Mouse (Mus musculus): ENCODE data around the gene Fgf10. TPM values are rescaled to one million over a fixed set of nuclear protein-coding genes. Genes with fewer than 3 reads are reported as not detected.

Fgf10 gene
- total RNA-seq, 2 experiments from 2014 or later: 0.27 to 0.43 TPM

DNA sequence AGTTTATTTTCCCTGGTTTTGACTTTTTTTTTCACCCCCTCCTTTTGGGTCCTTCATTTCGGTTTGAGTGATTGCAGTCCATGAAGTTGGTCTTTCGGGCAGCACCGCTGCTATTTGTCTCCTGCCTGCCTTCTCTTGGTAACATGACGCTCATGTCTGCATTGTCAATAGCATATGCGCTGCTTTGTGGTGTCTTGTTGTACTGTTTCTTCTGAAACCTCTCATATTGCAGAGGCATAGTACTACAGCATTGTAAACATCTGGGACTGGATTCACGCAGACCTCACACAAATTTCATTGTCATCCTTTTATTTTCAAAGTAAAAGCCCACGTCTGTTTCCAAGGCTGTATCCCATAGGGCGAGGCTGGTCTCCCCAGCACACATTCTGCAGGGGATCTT is 46.7 kb downstream of the Fgf10 start:
- no peak for DNase-seq
- intact Hi-C loops (cut with DNase I): no loop called here

DNA sequence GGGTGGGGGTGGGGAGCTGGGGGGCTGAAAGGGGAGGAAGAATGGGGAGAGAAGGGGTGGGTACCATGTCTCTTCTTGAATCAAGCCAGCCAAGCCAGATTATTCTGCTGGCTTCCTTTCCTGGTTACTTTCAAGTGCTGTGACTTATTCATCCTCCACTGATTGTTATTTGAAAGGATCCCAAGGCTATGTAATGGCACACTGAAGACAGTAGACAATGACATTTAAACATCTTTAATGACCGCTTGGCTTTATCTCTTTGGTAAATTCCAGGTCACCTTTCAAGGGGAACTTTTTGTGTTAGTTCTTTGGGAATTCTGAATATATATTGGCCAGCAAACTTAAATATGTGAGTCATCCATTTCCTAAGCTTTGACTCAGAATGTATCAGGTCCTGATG is 47.1 kb downstream of the Fgf10 start:
- intact Hi-C loops (cut with DNase I): no loop called here
- no peak for DNase-seq

DNA sequence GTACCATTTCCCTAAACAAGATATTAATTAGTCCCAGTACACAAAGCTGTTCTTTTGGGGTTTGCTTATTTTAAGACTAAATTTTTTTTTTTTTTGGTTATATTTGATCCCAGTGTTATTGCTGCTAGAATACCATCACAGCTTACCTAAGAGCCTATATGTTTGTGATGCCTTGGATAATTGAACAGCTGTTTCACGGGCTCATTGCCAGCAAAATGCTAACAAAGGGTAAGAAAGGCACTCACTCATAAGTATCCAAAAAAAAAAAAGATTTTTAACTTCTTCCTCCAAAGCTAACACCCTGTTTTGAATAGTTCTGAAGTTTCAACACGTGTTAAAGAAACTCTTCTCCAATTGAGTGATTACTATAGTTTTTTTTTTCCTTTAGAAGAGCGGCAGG is 48.8 kb downstream of the Fgf10 start:
- DNase-seq: no peak
- intact Hi-C loops (cut with DNase I): no loop called here

DNA sequence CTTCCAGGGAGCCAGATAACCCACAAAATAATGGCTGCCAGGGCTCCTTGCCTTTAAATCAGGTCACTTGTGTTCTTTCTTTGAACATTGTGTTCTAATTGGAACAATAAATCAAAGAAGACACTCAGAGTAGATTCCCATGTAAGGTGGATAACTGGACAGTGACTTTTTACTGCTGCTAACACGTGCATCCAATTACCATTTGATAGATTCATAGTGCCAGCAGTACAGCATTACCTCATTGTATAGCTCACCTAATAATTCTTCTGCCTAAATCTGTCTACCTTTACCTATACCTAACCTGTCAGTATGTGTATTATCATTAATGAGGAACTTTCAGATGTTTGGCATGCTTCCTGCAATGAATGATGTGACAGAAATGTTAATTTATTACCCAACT is 52.1 kb downstream of the Fgf10 start:
- intact Hi-C loops (cut with DNase I): no loop called here
- DNase-seq: no peak

DNA sequence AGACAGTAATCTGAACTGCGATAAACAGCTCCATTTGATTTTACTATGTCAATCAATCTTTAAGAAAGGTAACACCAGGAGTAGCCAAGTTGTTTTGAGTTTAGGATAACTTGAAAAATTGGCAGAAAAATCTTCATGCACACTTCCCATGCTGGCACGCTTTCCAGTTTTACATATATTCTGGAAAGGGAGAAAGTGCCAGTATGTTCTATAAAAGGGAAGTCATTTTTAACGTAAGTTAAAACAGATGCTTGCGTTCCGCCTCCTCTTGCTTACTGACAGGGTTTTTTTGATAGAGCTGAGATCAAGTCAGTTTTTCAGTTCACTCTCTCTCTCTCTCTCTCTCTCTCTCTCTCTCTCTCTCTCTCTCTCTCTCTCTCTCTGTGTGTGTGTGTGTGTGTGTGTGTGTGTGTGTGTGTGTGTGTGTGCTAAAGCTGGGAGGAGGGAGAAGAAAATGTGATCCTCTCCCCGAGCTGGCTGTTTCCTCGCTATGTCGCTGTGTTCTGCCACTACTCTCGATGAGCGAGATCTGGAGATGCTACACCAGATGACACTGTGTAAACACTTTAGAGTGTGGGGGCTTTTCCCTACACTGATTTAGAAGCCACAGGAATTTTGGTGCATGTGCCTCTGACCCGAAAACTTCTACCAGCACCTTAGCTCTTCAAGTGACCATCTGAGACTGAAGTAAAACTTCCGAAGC is 62.4 kb downstream of the Fgf10 start:
- DNase-seq: no peak
- intact Hi-C loops (cut with DNase I): no loop called here

DNA sequence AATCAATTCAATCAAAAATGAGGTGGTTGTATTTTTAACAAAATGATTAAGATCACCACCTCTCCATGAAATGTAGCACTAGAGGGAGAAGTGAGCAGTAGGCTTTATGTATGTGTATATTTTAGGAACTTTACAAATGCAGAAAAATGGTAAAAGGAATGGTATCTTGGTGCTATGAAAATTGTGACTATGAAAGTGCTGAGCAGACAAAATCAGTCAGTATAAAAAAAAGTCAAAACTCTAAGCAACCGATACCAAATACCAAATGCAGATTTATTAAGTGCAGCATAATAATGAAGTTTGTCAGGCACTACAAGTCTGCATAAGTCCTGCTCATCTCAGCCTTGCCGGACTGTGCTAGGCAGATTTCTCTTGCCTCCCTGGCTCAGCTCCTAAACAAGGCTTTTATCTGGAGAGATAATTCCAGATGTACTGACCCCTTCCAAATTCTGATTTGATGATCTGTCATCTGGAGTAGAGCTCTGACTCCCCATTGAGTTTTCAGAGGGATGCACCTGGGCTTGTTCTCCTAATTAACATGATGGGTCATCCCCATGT is 70.3 kb downstream of the Fgf10 start:
- no peak for DNase-seq
- intact Hi-C loops (cut with DNase I): no loop called here

DNA sequence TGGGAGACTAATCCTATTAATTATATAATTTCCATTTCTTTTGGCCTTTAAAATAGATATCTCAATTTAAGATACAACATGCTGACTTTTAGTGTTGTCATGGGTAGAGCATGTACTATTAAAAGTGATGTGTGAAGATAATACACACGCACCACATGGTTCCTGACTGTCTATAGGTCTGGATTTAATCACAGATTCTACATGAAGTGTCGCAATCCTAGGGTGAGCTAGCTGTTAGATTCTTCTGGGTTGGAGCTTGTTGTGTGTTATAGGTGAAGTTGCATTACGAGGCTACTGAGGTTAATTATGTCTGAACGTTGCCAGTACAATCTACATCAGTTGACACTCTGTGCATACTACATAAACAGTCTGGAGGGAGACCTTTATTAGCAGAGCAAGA is 73.2 kb downstream of the Fgf10 start:
- no peak for DNase-seq

DNA sequence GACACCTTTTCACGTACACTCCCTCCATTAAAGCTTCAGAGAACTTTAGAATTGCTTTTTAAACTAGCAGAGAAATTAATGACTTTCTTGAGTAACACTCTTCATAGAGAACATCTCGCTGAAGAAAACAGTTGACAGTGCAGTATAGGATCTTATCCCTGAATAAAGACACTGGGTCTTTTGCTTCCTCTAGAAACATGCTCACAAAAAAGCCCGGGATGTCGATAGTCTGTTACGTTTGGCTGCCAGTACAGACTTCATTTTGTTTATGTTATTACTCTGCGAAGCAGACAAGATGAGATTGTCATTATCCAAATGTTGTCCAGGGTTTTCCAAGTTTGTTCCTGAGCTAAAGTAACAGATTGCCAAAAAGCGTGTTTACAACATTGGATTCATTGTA is 75.2 kb downstream of the Fgf10 start:
- intact Hi-C loops (cut with DNase I): no loop called here
- no peak for DNase-seq

More for the DNA sequence above, 73.2 kb downstream of the Fgf10 start:
- intact Hi-C loops (cut with DNase I): no loop called here

DNA sequence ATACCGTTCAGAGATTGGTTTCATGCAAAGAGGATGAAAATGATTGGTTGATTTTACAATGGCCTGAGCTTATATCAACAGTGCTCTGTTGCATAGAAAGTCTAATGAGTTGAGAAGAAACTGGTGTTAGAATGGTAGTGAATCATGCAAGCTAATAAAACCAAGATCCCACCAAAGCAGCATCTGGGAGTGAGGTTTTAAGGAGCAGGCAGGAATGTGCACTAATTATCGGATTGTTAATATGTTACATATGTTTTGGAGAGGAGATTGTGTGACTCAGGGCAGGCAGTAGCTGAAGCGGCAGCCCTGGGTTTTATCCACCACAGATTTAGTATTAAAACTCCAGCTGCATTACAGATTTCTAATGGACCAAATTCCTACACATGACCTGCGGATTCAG is 76.8 kb downstream of the Fgf10 start:
- no peak for DNase-seq
- intact Hi-C loops (cut with DNase I): no loop called here

DNA sequence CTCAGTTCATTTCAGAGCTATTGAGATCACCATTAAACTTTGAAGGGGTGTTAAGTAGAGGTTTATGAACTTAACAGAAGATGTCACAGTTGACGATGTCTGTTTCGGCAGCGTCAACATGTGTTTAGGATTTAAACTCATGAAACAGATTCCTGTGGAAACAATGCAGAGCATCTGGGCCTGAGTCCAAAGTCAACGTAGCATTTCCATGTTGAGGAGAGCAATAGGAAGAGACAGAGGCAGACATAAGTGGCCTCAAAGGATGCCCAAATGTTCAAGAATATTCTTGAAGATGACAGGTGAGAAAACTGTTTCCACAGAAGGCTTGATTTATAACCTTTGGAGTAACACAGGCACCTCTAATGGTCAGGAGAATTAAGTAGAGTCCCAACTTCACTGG is 84.4 kb downstream of the Fgf10 start:
- intact Hi-C loops (cut with DNase I): no loop called here
- DNase-seq: no peak

DNA sequence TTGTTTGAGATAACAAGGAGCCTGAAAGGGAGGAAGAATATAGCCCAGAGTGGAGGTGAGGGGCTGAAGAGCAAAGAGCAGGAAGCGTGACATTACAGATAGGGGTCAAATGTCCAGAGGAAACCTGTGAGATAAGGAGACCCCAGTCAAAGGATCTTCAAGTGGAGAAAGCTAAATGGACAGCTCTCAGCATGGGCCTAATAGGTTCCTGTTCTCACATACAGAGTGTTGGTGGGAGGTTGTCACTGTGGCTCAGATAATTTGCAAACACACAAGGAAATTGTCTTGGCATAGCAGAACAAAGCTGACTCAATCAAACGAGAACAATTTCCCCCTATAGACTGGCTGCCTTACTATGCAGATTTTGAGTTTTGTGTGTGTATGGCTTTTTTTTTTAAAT is 89.4 kb downstream of the Fgf10 start:
- intact Hi-C loops (cut with DNase I): no loop called here
- DNase-seq: no peak

DNA sequence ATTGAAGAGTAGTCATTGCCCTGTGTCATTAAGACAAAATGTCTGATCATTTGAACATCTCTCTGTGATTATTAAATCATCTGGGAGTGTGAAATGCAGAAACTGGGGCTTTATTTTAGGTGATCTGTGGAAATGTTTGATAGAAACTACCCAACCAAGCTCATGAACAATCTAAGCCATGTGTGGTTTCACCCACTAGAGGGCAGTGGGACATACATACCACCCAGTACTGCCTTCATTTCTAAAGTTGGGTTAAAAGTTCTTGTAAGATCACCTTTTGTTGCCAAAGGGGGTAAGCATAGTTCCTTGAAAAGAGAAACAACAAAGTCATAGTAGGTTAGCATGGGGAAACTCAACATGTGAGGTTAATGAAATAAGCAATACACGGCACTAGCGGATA is 93.4 kb downstream of the Fgf10 start:
- intact Hi-C loops (cut with DNase I): no loop called here
- DNase-seq: no peak

DNA sequence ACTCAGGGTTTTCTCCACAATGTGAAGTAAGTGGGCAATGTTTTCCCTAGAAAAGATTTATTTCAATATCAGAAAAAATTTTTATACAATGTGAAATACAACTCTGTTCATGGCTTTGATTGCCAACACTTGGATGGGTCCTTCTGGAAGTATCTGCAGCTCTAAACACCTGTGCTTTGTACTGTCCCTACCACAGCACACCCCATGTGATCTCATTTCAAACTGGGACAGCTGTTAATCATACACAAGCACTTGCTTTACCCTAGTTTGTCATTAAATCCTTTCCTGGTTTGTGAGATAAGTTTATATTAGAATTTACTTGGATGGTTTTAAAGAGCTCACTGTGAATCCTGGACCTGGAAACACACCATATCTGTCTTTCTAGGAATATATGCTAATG is 102.6 kb downstream of the Fgf10 start:
- intact Hi-C loops (cut with DNase I): no loop called here
- DNase-seq: no peak

DNA sequence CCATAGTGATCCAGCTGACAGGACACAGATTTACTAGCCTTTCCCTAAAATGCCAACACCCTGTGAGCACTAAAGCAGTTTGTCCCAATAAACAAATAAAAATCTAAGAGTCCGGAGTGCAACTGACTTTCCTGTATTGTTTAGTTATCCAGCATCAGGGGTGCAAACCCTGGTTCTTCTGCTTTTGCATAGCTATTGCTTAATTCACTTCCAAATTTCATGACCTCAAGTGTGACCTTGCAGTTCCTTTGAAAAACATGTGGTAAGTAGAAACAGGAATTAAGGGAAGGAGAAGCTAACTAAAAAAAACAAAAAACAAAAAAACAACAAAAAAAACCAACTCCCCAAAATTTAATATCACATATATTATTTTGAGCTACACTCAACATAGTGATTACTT is 105.6 kb downstream of the Fgf10 start:
- DNase-seq: no peak
- intact Hi-C loops (cut with DNase I): no loop called here

DNA sequence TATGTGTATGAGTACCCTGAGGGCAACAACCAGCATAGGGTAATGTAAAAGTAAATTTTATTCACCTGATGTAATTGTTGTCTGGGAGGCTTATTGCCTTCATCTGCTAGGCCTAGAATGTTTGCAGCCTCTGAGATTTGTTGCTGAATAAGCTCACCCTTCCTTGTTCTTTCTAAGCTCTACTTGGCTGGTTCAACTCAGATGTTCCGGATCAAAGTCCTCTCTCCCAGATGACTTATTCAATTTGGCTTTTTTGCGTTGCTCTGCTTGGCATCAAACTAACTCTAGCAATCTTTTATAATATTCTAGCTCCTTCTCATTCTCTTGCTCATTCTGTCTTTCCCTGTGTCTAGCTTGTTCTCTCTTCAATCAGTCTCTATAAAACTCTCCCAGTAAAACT is 109.6 kb downstream of the Fgf10 start:
- intact Hi-C loops (cut with DNase I): no loop called here
- DNase-seq: no peak

DNA sequence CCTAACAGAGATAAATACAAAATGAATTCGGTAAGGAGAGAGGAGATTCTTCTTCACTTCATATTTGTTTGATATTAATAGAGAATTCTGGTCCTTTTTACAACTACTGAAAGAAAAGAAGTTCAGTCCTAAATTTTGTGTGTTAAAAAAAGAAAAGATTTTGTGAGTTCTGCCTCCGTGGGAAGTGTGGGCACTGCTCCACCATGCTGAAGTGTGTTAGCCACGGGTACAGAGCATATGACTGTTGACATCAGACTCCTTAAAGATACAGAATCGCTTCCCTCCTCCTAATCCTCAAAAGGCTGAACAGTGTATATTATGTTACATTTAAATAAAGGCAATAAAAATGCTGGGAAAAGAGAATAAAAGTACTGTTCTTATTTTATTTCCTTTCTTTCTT is 122.2 kb downstream of the Fgf10 start:
- intact Hi-C loops (cut with DNase I): no loop called here
- DNase-seq: no peak

DNA sequence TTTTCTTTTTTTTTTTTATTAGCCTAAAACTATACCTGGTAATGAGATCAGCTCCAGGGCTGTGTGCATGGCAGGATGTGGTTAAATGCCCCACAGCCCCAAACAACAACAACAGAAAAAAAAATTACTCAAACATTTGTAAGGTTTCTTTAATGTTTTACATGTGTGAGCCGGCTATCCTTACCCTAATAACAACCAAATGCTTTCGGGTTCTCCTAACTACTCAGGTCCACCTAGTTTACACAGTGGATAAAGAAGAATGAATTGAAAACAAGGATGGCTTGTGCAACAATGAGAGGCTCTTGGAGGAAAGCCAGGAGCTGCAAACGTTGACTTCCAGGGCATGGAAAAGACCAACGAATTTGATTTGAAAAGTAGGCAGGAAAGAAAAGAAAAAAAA is 122.6 kb downstream of the Fgf10 start:
- intact Hi-C loops (cut with DNase I): no loop called here
- no peak for DNase-seq

DNA sequence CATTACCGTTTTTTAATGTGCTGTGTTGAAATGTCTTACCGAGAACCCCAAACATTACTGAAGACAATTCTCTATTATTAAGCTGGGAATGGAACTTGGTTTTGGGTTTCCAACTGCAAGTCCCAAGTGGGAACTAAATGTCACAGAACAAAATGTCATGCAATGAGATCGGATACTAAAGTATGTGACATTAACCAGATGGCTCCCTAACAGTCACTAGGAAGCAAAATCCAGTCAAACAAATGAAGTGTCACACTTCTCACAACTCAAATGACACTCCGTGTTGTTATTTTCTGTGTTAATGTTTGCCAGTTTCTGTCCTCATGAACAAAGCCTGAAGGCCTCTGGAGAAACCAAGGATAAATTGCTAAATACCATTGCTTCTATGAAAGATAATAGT is 130.6 kb downstream of the Fgf10 start:
- DNase-seq: peak; percentile 5 to 18
- intact Hi-C loops (cut with DNase I): no loop called here

DNA sequence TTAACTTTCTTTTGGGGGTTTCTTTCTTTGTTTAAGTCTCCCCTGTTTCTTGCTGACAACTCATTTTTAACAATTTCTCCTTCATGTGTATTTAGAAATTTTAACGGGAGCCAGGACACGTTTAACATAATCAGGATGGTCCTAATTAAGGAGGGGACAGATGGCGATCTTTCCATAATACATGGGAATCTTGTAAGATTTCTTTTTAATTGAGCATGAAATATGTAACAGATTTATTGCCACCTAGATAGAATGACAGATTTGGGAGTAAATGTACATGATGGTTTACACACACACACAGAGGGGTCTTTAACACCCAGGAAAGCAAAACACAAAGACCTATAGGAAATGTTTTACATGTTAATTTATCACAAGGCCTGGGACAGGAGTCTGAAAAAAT is 137.1 kb downstream of the Fgf10 start:
- intact Hi-C loops (cut with DNase I): no loop called here
- no peak for DNase-seq

DNA sequence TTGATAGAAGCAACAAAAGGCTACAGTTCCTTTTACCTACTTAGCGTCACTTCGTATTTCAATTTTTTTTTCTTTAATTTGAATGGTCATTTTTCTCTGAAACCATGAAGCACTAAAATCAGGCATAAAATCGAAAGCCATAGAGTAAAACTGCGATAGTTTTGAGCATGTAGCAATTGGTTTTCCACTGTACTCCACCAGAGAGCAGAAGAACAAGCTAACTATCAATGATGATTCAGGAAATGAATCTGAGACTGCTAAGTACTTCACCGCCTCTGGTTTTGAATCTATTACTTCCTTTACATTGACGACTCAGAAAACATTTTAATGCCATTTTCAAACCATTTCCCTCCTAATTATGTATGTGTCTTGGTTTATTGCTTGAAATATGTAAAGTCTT is 150.2 kb downstream of the Fgf10 start:
- intact Hi-C loops (cut with DNase I): no loop called here
- DNase-seq: no peak

DNA sequence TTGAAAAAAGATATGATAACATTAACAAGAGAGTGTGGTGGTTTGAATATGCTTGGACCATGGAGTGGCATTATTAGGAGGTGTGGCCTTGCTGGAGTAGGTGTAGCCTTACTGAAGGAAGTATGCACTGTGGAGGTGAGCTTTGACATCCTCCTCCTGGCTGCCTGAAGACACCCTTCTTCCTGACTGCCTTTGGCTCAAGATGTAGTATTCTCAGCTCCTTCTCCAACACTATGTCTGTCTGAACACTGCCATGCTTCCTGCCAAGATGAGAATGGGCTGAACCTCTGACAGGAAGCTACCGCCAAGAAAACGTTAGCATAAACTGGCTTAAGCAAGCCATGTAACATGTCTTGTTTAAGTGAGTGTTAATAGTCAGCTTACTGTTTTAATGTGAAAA is 153.5 kb downstream of the Fgf10 start:
- no peak for DNase-seq
- intact Hi-C loops (cut with DNase I): no loop called here

DNA sequence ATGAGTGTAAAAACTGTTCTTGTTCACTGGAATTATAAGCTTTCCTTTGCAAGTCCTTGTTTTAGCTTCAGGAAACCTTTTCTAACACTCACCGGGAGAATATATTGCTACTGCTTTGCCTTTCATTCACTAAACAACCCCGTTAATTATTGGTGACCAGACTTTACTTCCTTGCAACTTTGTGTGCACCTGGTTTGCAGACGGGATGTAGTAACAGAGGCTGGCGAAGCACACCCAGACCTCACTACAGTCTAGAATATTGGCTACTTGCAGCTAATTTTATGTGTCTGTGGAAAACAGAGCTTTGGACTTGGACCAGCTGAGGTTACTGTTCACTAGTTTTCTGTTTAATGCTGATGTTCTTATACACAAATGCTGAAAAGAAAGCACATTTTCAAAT is 155.5 kb downstream of the Fgf10 start:
- DNase-seq: no peak
- intact Hi-C loops (cut with DNase I): no loop called here

Measured in heart, postnatal 10 days (tissue).